Mouse (Mus musculus): ENCODE measurements around the gene Dgkb. TPM values are rescaled to one million over a fixed set of nuclear protein-coding genes. Genes with fewer than 3 reads are reported as not detected.

Gene Dgkb
- polyA plus RNA-seq, 1 experiment from 2014 or later: 4.1 TPM

- peak; percentile 76 for ATAC-seq
- DNase-seq (ENCODE audit: low spot score): peak; percentile 58
- H3K36me3 ChIP-seq (ENCODE audit: control insufficient read depth, insufficient read depth, low read length): no peaks in the 10 kb centered on the region
- no peaks in the 10 kb centered on the region for H3K4me1 ChIP-seq (ENCODE audit: control insufficient read depth, insufficient read depth, low read length)
- H3K9me3 ChIP-seq (replicated peaks; ENCODE audit: control insufficient read depth, low read length): no peaks in the 10 kb centered on the region
- H3K4me2 ChIP-seq (ENCODE audit: low read length): no peak overlapping the region
- no peaks in the 10 kb centered on the region for H3K27me3 ChIP-seq (replicated peaks; ENCODE audit: control insufficient read depth, insufficient read depth, low read length)
- no peak overlapping the region for H3K9ac ChIP-seq (ENCODE audit: low read length)
- H3K4me3 ChIP-seq (ENCODE audit: low read depth, low read length): no peak overlapping the region
- H3K27ac ChIP-seq (ENCODE audit: low read depth, low read length): no peak overlapping the region
- 25% methylated on average over 2 of the region's 2 CpGs for WGBS
These were observed 554.1 kb downstream of the Dgkb start for GRCm38 (mm10) chr12:38371597-38371996.

- no peak for ATAC-seq
- 97% methylated on average over 3 of the region's 3 CpGs for WGBS
These were observed 556.6 kb downstream of the Dgkb start for GRCm38 (mm10) chr12:38374159-38374558.

GRCm38 (mm10) chr12:38385942-38386341, 568.4 kb downstream of the Dgkb start:
- Histone ChIP-seq H3K27ac (ENCODE audit: low read depth, low read length) (no peak overlapping the region), H3K9me3 (replicated peaks; ENCODE audit: control insufficient read depth, low read length) (no peaks in the 10 kb centered on the region), H3K36me3 (ENCODE audit: control insufficient read depth, insufficient read depth, low read length) (no peaks in the 10 kb centered on the region), H3K4me3 (ENCODE audit: low read depth, low read length) (no peak overlapping the region), H3K9ac (ENCODE audit: low read length) (no peak overlapping the region), H3K4me1 (ENCODE audit: control insufficient read depth, insufficient read depth, low read length) (peaks cover 8% of the 10 kb centered on the region; the same call in 1 of the 2 replicates), H3K4me2 (ENCODE audit: low read length) (no peak overlapping the region), H3K27me3 (replicated peaks; ENCODE audit: control insufficient read depth, insufficient read depth, low read length) (no peaks in the 10 kb centered on the region)
- peak; percentile 75 for DNase-seq (ENCODE audit: low spot score)
- WGBS: 24% methylated on average over 6 of the region's 6 CpGs
- peak; percentile 81; the same call in 1 of the 2 replicates for ATAC-seq

More at GRCm38 (mm10) chr12:38374159-38374558, 556.6 kb downstream of the Dgkb start:
- DNase-seq (ENCODE audit: low spot score): no peak
- Histone ChIP-seq H3K9me3 (replicated peaks; ENCODE audit: control insufficient read depth, low read length) (no peaks in the 10 kb centered on the region), H3K27ac (ENCODE audit: low read depth, low read length) (no peak overlapping the region), H3K27me3 (replicated peaks; ENCODE audit: control insufficient read depth, insufficient read depth, low read length) (no peaks in the 10 kb centered on the region), H3K4me2 (ENCODE audit: low read length) (no peak overlapping the region), H3K9ac (ENCODE audit: low read length) (no peak overlapping the region), H3K36me3 (ENCODE audit: control insufficient read depth, insufficient read depth, low read length) (no peaks in the 10 kb centered on the region), H3K4me1 (ENCODE audit: control insufficient read depth, insufficient read depth, low read length) (no peaks in the 10 kb centered on the region), H3K4me3 (ENCODE audit: low read depth, low read length) (no peak overlapping the region)

- WGBS: 51% methylated on average over 1 of the region's 1 CpGs
- DNase-seq (ENCODE audit: low spot score) (peak; percentile 77), ATAC-seq (peak; percentile 71; the same call in 1 of the 2 replicates)
- Histone ChIP-seq H3K27ac (ENCODE audit: low read depth, low read length) (no peak overlapping the region), H3K9ac (ENCODE audit: low read length) (no peak overlapping the region), H3K4me2 (ENCODE audit: low read length) (no peak overlapping the region), H3K9me3 (replicated peaks; ENCODE audit: control insufficient read depth, low read length) (no peaks in the 10 kb centered on the region), H3K27me3 (replicated peaks; ENCODE audit: control insufficient read depth, insufficient read depth, low read length) (no peaks in the 10 kb centered on the region), H3K4me3 (ENCODE audit: low read depth, low read length) (no peak overlapping the region), H3K4me1 (ENCODE audit: control insufficient read depth, insufficient read depth, low read length) (peaks cover 8% of the 10 kb centered on the region; the same call in 1 of the 2 replicates), H3K36me3 (ENCODE audit: control insufficient read depth, insufficient read depth, low read length) (no peaks in the 10 kb centered on the region)
These were observed 569.5 kb downstream of the Dgkb start for GRCm38 (mm10) chr12:38386991-38387390.

GRCm38 (mm10) chr12:38387654-38388053, 570.1 kb downstream of the Dgkb start:
- 90% methylated on average over 2 of the region's 2 CpGs for WGBS
- H3K4me1 ChIP-seq (ENCODE audit: control insufficient read depth, insufficient read depth, low read length): peaks cover 8% of the 10 kb centered on the region; the same call in 1 of the 2 replicates
- no peak for ATAC-seq

GRCm38 (mm10) chr12:38388243-38388642, 570.7 kb downstream of the Dgkb start:
- peaks cover 8% of the 10 kb centered on the region; the same call in 1 of the 2 replicates for H3K4me1 ChIP-seq (ENCODE audit: control insufficient read depth, insufficient read depth, low read length)

More at GRCm38 (mm10) chr12:38387654-38388053, 570.1 kb downstream of the Dgkb start:
- DNase-seq (ENCODE audit: low spot score): no peak
- no peak overlapping the region for H3K4me3 ChIP-seq (ENCODE audit: low read depth, low read length)
- no peaks in the 10 kb centered on the region for H3K36me3 ChIP-seq (ENCODE audit: control insufficient read depth, insufficient read depth, low read length)
- no peaks in the 10 kb centered on the region for H3K27me3 ChIP-seq (replicated peaks; ENCODE audit: control insufficient read depth, insufficient read depth, low read length)
- no peak overlapping the region for H3K9ac ChIP-seq (ENCODE audit: low read length)
- H3K27ac ChIP-seq (ENCODE audit: low read depth, low read length): no peak overlapping the region
- H3K9me3 ChIP-seq (replicated peaks; ENCODE audit: control insufficient read depth, low read length): no peaks in the 10 kb centered on the region
- H3K4me2 ChIP-seq (ENCODE audit: low read length): no peak overlapping the region

GRCm38 (mm10) chr12:38397754-38398312, 580.3 kb downstream of the Dgkb start:
- Histone ChIP-seq H3K9me3 (replicated peaks; ENCODE audit: control insufficient read depth, low read length) (no peaks in the 10 kb centered on the region), H3K9ac (ENCODE audit: low read length) (no peak overlapping the region), H3K4me3 (ENCODE audit: low read depth, low read length) (no peak overlapping the region), H3K27ac (ENCODE audit: low read depth, low read length) (no peak overlapping the region), H3K4me2 (ENCODE audit: low read length) (no peak overlapping the region), H3K4me1 (ENCODE audit: control insufficient read depth, insufficient read depth, low read length) (no peaks in the 10 kb centered on the region; the same call in 1 of the 2 replicates), H3K27me3 (replicated peaks; ENCODE audit: control insufficient read depth, insufficient read depth, low read length) (no peaks in the 10 kb centered on the region), H3K36me3 (ENCODE audit: control insufficient read depth, insufficient read depth, low read length) (no peaks in the 10 kb centered on the region)
- DNase-seq (ENCODE audit: low spot score) (peak; percentile 41), ATAC-seq (peak; percentile 44; the same call in 1 of the 2 replicates)
- WGBS: 40% methylated on average over 14 of the region's 14 CpGs

More at GRCm38 (mm10) chr12:38388243-38388642, 570.7 kb downstream of the Dgkb start:
- 92% methylated on average over 5 of the region's 5 CpGs for WGBS
- Histone ChIP-seq H3K27me3 (replicated peaks; ENCODE audit: control insufficient read depth, insufficient read depth, low read length) (no peaks in the 10 kb centered on the region), H3K4me2 (ENCODE audit: low read length) (no peak overlapping the region), H3K4me3 (ENCODE audit: low read depth, low read length) (no peak overlapping the region), H3K9ac (ENCODE audit: low read length) (no peak overlapping the region), H3K27ac (ENCODE audit: low read depth, low read length) (no peak overlapping the region), H3K9me3 (replicated peaks; ENCODE audit: control insufficient read depth, low read length) (no peaks in the 10 kb centered on the region), H3K36me3 (ENCODE audit: control insufficient read depth, insufficient read depth, low read length) (no peaks in the 10 kb centered on the region)
- no peak for DNase-seq (ENCODE audit: low spot score)
- ATAC-seq: no peak

- H3K9me3 ChIP-seq (replicated peaks; ENCODE audit: control insufficient read depth, low read length): no peaks in the 10 kb centered on the region
- no peak overlapping the region for H3K4me2 ChIP-seq (ENCODE audit: low read length)
- no peaks in the 10 kb centered on the region; the same call in 1 of the 2 replicates for H3K4me1 ChIP-seq (ENCODE audit: control insufficient read depth, insufficient read depth, low read length)
- no peak overlapping the region for H3K9ac ChIP-seq (ENCODE audit: low read length)
- H3K27me3 ChIP-seq (replicated peaks; ENCODE audit: control insufficient read depth, insufficient read depth, low read length): no peaks in the 10 kb centered on the region
- no peaks in the 10 kb centered on the region for H3K36me3 ChIP-seq (ENCODE audit: control insufficient read depth, insufficient read depth, low read length)
- 87% methylated on average over 4 of the region's 4 CpGs for WGBS
- DNase-seq (ENCODE audit: low spot score): no peak
- no peak overlapping the region for H3K27ac ChIP-seq (ENCODE audit: low read depth, low read length)
- ATAC-seq: no peak
- no peak overlapping the region for H3K4me3 ChIP-seq (ENCODE audit: low read depth, low read length)
These were observed 582.6 kb downstream of the Dgkb start for GRCm38 (mm10) chr12:38400089-38400488.

- Histone ChIP-seq H3K27ac (ENCODE audit: low read depth, low read length) (no peak overlapping the region), H3K27me3 (replicated peaks; ENCODE audit: control insufficient read depth, insufficient read depth, low read length) (no peaks in the 10 kb centered on the region), H3K4me2 (ENCODE audit: low read length) (no peak overlapping the region), H3K9ac (ENCODE audit: low read length) (no peak overlapping the region), H3K4me3 (ENCODE audit: low read depth, low read length) (no peak overlapping the region), H3K36me3 (ENCODE audit: control insufficient read depth, insufficient read depth, low read length) (no peaks in the 10 kb centered on the region), H3K4me1 (ENCODE audit: control insufficient read depth, insufficient read depth, low read length) (peaks cover 4% of the 10 kb centered on the region; the same call in 1 of the 2 replicates), H3K9me3 (replicated peaks; ENCODE audit: control insufficient read depth, low read length) (no peaks in the 10 kb centered on the region)
- DNase-seq (ENCODE audit: low spot score): peak; percentile 54
- peak; percentile 75 for ATAC-seq
- whole genome bisulfite sequencing: 8% methylated on average over 10 of the region's 10 CpGs
These were observed 618.0 kb downstream of the Dgkb start for GRCm38 (mm10) chr12:38435364-38436130.
